Mouse (Mus musculus): ENCODE data around the gene BC049352.

DNA sequence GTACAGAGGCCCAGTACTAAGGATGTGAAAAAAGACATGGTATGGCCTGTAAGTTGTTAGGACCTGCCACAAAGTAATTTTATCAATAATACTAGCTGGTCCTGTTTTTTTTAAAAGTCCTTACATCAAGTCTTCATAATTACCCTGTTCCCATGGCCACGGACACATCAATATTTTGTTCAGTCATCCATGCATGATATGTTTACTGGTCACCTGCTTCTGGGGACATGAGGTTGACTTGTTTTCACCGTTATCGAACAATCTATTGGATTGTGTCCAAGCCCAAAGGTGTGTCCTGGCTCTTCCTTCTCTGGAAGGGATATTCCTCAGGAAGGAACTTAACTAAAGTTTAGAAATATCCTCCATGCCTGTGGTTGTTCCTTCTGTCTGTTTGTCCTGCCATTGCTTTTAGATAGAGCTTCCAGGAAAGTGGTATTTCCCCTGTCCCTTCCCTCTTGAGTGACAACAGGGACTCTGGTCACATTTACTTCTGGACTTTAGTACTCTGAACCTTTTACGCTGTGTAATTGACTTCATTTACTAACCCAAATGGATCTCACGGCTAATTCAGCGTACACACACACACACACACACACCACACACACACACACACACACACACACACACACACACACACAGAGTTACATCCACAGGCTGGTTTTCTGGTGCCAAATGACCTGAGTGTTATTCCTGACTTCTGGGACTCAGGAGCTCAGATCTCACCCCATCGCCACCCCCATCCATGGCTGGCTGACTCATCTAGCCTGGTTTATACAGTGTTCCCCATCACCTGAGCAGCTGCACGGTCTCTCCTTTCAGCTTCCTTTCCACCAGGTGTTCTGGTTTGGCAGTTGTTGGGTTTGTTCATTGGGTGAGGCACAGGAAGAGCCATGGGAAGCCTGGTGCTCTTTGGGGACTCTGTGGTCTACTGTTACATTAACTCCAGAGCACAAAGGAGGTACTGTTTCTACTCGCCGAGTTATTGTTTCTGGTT, 7.1 kb downstream of the BC049352 start:
- no peak for TF ChIP-seq POLR2A (IDR thresholded peaks at IDR 0.05; ENCODE audit: low read depth, low read length)
- TF ChIP-seq MAZ (IDR thresholded peaks at IDR 0.05; ENCODE audit: low read depth, low read length), result no peak
- no peak for TF ChIP-seq E2F4 (IDR thresholded peaks at IDR 0.05; ENCODE audit: insufficient replicate concordance, low read depth, low read length)
- TF ChIP-seq CTCF (conservative IDR thresholded peaks at IDR 0.05 in 1 of 2, IDR thresholded peaks at IDR 0.05 in 1 of 2; ENCODE audit: low read depth in 2 of 2, low read length in 2 of 2), result no peak
- TF ChIP-seq TBP (conservative IDR thresholded peaks at IDR 0.05; ENCODE audit: low read depth, low read length), result no peak
- TF ChIP-seq JUND (conservative IDR thresholded peaks at IDR 0.05; ENCODE audit: low read depth, low read length), result no peak
- no peak for TF ChIP-seq ZKSCAN1 (IDR thresholded peaks at IDR 0.05; ENCODE audit: borderline replicate concordance, low read depth, low read length)
- TF ChIP-seq CHD1 (IDR thresholded peaks at IDR 0.05; ENCODE audit: low read depth, low read length), result no peak
- no peak for TF ChIP-seq TCF12 (IDR thresholded peaks at IDR 0.05; ENCODE audit: low read depth, low read length)
- no peak for TF ChIP-seq SIN3A (IDR thresholded peaks at IDR 0.05; ENCODE audit: low read length)
- TF ChIP-seq SMC3 (IDR thresholded peaks at IDR 0.05; ENCODE audit: low read depth, low read length), result no peak
- TF ChIP-seq UBTF (IDR thresholded peaks at IDR 0.05; ENCODE audit: low read depth, low read length), result no peak
- no peak for TF ChIP-seq MAFK (IDR thresholded peaks at IDR 0.05; ENCODE audit: insufficient replicate concordance, low read length)

All from CH12.LX (cell line).